Mouse (Mus musculus) adrenal gland, postnatal 36 days (tissue): ENCODE data around the gene Gm13305. TPM values are rescaled to one million over a fixed set of nuclear protein-coding genes. Genes with fewer than 3 reads are reported as not detected.
"Not testable (repeated sequence)": the region's sequence is repeated elsewhere in the genome, so short reads cannot be mapped to it uniquely, and the experiment has no call there.

Experiments
- DNase-seq, 2 experiments: peaks; one replicate each; pipeline ENCODE4 v3.0.0; 2021; ENCODE audit warnings: mixed read lengths in 1 of 2
- long read RNA-seq, 2 experiments: library from polyadenylated mRNA; stranded (forward); transcript quantifications; one replicate each; pipeline ENCODE4 v2.0.0; 2021; ENCODE audit warnings: borderline sequencing depth in 2 of 2
- total RNA-seq, 2 experiments: library from RNA; stranded (reverse); gene quantifications; 2 replicates each; pipeline ENCODE4 v1.2.3; 2021

The Gm13305 gene
- total RNA-seq, result 1 to 10 TPM in 1 of 2 experiments, under 1 TPM in 1; 0.56 to 1.2 TPM
- long read RNA-seq, experiment 1, result 0 reads
- long read RNA-seq, experiment 2, result 0 reads

GRCm38 (mm10) chr4:42168503-42168902 lies at the start of gene Gm13305:
Gm13305 (minus strand) TSS chr4:42168603.
- not testable (repeated sequence) for DNase-seq

- DNase-seq, result not testable (repeated sequence)
These were observed 16.6 kb upstream of the Gm13305 start for GRCm38 (mm10) chr4:42184980-42185372.

- not testable (repeated sequence) for DNase-seq
These were observed 16.0 kb upstream of the Gm13305 start for GRCm38 (mm10) chr4:42184324-42184979.

- not testable (repeated sequence) for DNase-seq
These were observed 15.1 kb upstream of the Gm13305 start for GRCm38 (mm10) chr4:42183234-42184197.

GRCm38 (mm10) chr4:42178243-42178642 lies 9.8 kb upstream of the Gm13305 start:
- DNase-seq, result not testable (repeated sequence)

- DNase-seq, result not testable (repeated sequence)
These were observed 15.3 kb downstream of the Gm13305 start, which contains the start of gene Gm13306 for GRCm38 (mm10) chr4:42153136-42153535. Gm13306 (plus strand) TSS chr4:42153436.

GRCm38 (mm10) chr4:42114517-42114916 lies 53.9 kb downstream of the Gm13305 start, which contains the start of gene Gm13304:
Gm13304 (plus strand) TSS chr4:42114817.
- DNase-seq, result not testable (repeated sequence)

Other genes starting within 250 kb of the Gm13305 start
- 1 to 10 TPM; 2.9 to 3.3 TPM for gene Gm20878, start 227.0 kb downstream of the Gm13305 start, total RNA-seq
- gene Fam205a4, start 202.5 kb downstream of the Gm13305 start, total RNA-seq, result under 1 TPM; 0.89 to 0.99 TPM
- gene Gm21093, start 133.9 kb downstream of the Gm13305 start, total RNA-seq, result under 1 TPM in 1 of 2 experiments, not detected in 1; 0.66 TPM
- gene Gm3893, start 77.4 kb downstream of the Gm13305 start, total RNA-seq, result not detected
- gene Gm13304, start 53.8 kb downstream of the Gm13305 start, total RNA-seq, result 1 to 10 TPM in 1 of 2 experiments, under 1 TPM in 1; 0.69 to 3.7 TPM
- gene Gm13306, start 15.2 kb downstream of the Gm13305 start, total RNA-seq, result 1 to 10 TPM in 1 of 2 experiments, not detected in 1; 1.5 TPM
- under 1 TPM; 0.36 to 0.95 TPM for gene Gm10600, start 72.0 kb upstream of the Gm13305 start, total RNA-seq
- gene Ccl21b, start 87.2 kb upstream of the Gm13305 start, total RNA-seq, result not detected
- not detected for gene Gm21953, start 125.7 kb upstream of the Gm13305 start, total RNA-seq
- not detected for gene Fam205a3, start 149.7 kb upstream of the Gm13305 start, total RNA-seq